Mouse (Mus musculus) megakaryocyte, embryonic 14.5 days (primary cell): ENCODE data around the gene Nrxn2.

Experiments used
- FLI1 ChIP-seq: IDR thresholded peaks from 2 replicates; pipeline ENCODE4 v1.6.1; 2012; ENCODE audit warnings: low read length, inconsistent platforms, mixed read lengths
- GATA1 ChIP-seq: IDR thresholded peaks from 3 replicates; pipeline ENCODE4 v1.6.1; 2012; ENCODE audit warnings: mixed read lengths, low read length, inconsistent platforms, borderline replicate concordance

DNA sequence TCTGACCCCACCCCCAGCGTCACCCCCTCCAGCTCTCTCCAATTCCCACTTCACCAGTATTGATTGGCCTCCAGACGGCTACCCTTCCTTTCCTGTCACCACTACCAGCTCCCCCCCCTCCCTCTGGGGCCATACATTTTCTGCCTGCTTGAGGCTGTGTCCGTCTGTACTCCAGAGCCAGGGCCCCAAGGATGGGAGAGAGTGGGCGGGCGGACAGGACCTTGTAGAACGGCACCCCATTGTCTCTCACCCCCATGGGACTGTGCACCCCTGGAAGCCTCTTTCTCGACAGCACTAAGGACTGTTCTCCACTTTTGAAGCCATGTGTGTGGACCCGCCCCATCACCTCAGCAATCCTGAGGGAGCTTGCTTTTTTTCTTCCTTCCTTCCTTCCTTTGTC is 77.2 kb downstream of the Nrxn2 start:
- TF ChIP-seq GATA1, result no peak
- no peak for TF ChIP-seq FLI1
